Mouse (Mus musculus): Measurements from ENCODE around the gene Errfi1. TPM values are rescaled to one million over a fixed set of nuclear protein-coding genes. Genes with fewer than 3 reads are reported as not detected.
A peak's percentile ranks its signal among the peaks of the same experiment; 100 is the strongest.

The Errfi1 gene
- total and polyA plus RNA-seq, 2 experiments from 2014 or later = 7.4 to 33.7 TPM

GRCm38 (mm10) chr4:150846316-150846715, 7.4 kb upstream of the Errfi1 start:
- Histone ChIP-seq H3K27me3 (ENCODE audit: control insufficient read depth, insufficient read depth, low read length) (peaks cover 6% of the 10 kb centered on the region; the same call in 1 of the 2 replicates), H3K4me2 (ENCODE audit: low read depth, low read length) (no peak overlapping the region), H3K9ac (replicated peaks; ENCODE audit: low read depth, low read length) (no peak overlapping the region), H3K9me3 (replicated peaks; ENCODE audit: control insufficient read depth, low read length) (no peaks in the 10 kb centered on the region), H3K27ac (ENCODE audit: low read depth) (no peak overlapping the region), H3K4me1 (ENCODE audit: control insufficient read depth, insufficient read depth) (no peaks in the 10 kb centered on the region), H3K36me3 (replicated peaks; ENCODE audit: control insufficient read depth, insufficient read depth, low read length) (no peaks in the 10 kb centered on the region), H3K4me3 (ENCODE audit: low read depth, low read length) (no peak overlapping the region)
- ATAC-seq (ENCODE audit: insufficient read depth, low read depth) = no peak
- no peak for TF ChIP-seq CTCF (IDR thresholded peaks at IDR 0.05; ENCODE audit: low read depth)
- no peak for TF ChIP-seq EP300 (IDR thresholded peaks at IDR 0.05; ENCODE audit: low read depth)
- WGBS = 85% methylated on average over 8 of the region's 8 CpGs
- DNase-seq (ENCODE audit: low spot score) = no peak

GRCm38 (mm10) chr4:150849964-150850363, 3.8 kb upstream of the Errfi1 start:
- no peaks in the 10 kb centered on the region for H3K9me3 ChIP-seq (replicated peaks; ENCODE audit: control insufficient read depth, low read length)
- H3K27ac ChIP-seq (ENCODE audit: low read depth) = no peak overlapping the region
- DNase-seq (ENCODE audit: low spot score) (peak; percentile 42), ATAC-seq (ENCODE audit: insufficient read depth, low read depth) (no peak)
- H3K36me3 ChIP-seq (replicated peaks; ENCODE audit: control insufficient read depth, insufficient read depth, low read length) = no peaks in the 10 kb centered on the region
- peaks cover 13% of the 10 kb centered on the region for H3K27me3 ChIP-seq (ENCODE audit: control insufficient read depth, insufficient read depth, low read length)
- TF ChIP-seq EP300 (IDR thresholded peaks at IDR 0.05; ENCODE audit: low read depth) = no peak
- peak; percentile 61 for TF ChIP-seq CTCF (IDR thresholded peaks at IDR 0.05; ENCODE audit: low read depth)
- no peak overlapping the region for H3K4me3 ChIP-seq (ENCODE audit: low read depth, low read length)
- H3K9ac ChIP-seq (replicated peaks; ENCODE audit: low read depth, low read length) = no peak overlapping the region
- H3K4me2 ChIP-seq (ENCODE audit: low read depth, low read length) = no peak overlapping the region
- H3K4me1 ChIP-seq (ENCODE audit: control insufficient read depth, insufficient read depth) = no peaks in the 10 kb centered on the region
- 42% methylated on average over 10 of the region's 10 CpGs for WGBS

GRCm38 (mm10) chr4:150850893-150851292, 2.8 kb upstream of the Errfi1 start:
- ATAC-seq (ENCODE audit: insufficient read depth, low read depth) = no peak
- no peaks in the 10 kb centered on the region for H3K9me3 ChIP-seq (replicated peaks; ENCODE audit: control insufficient read depth, low read length)
- H3K27ac ChIP-seq (ENCODE audit: low read depth) = no peak overlapping the region
- H3K36me3 ChIP-seq (replicated peaks; ENCODE audit: control insufficient read depth, insufficient read depth, low read length) = no peaks in the 10 kb centered on the region
- DNase-seq (ENCODE audit: low spot score) = no peak
- TF ChIP-seq CTCF (IDR thresholded peaks at IDR 0.05; ENCODE audit: low read depth) (no peak), EP300 (IDR thresholded peaks at IDR 0.05; ENCODE audit: low read depth) (no peak)
- H3K4me1 ChIP-seq (ENCODE audit: control insufficient read depth, insufficient read depth) = peaks cover 4% of the 10 kb centered on the region
- H3K4me3 ChIP-seq (ENCODE audit: low read depth, low read length) = no peak overlapping the region
- WGBS = 80% methylated on average over 4 of the region's 4 CpGs
- no peak overlapping the region for H3K9ac ChIP-seq (replicated peaks; ENCODE audit: low read depth, low read length)
- no peak overlapping the region for H3K4me2 ChIP-seq (ENCODE audit: low read depth, low read length)
- H3K27me3 ChIP-seq (ENCODE audit: control insufficient read depth, insufficient read depth, low read length) = peaks cover 13% of the 10 kb centered on the region

- H3K27ac ChIP-seq (ENCODE audit: low read depth) = no peak overlapping the region
- no peaks in the 10 kb centered on the region for H3K9me3 ChIP-seq (replicated peaks; ENCODE audit: control insufficient read depth, low read length)
- H3K36me3 ChIP-seq (replicated peaks; ENCODE audit: control insufficient read depth, insufficient read depth, low read length) = no peaks in the 10 kb centered on the region
- 71% methylated on average over 8 of the region's 8 CpGs for WGBS
- TF ChIP-seq CTCF (IDR thresholded peaks at IDR 0.05; ENCODE audit: low read depth) = no peak
- TF ChIP-seq EP300 (IDR thresholded peaks at IDR 0.05; ENCODE audit: low read depth) = no peak
- ATAC-seq (ENCODE audit: insufficient read depth, low read depth) (no peak), DNase-seq (ENCODE audit: low spot score) (no peak)
- no peak overlapping the region for H3K9ac ChIP-seq (replicated peaks; ENCODE audit: low read depth, low read length)
- no peak overlapping the region for H3K4me3 ChIP-seq (ENCODE audit: low read depth, low read length)
- peaks cover 13% of the 10 kb centered on the region for H3K27me3 ChIP-seq (ENCODE audit: control insufficient read depth, insufficient read depth, low read length)
- no peak overlapping the region for H3K4me2 ChIP-seq (ENCODE audit: low read depth, low read length)
- peaks cover 5% of the 10 kb centered on the region for H3K4me1 ChIP-seq (ENCODE audit: control insufficient read depth, insufficient read depth)
Measured at GRCm38 (mm10) chr4:150852045-150852444, 1.7 kb upstream of the Errfi1 start.

- Histone ChIP-seq H3K4me3 (ENCODE audit: low read depth, low read length) (no peak overlapping the region), H3K27ac (ENCODE audit: low read depth) (no peak overlapping the region), H3K9ac (replicated peaks; ENCODE audit: low read depth, low read length) (no peak overlapping the region), H3K9me3 (replicated peaks; ENCODE audit: control insufficient read depth, low read length) (no peaks in the 10 kb centered on the region), H3K4me1 (ENCODE audit: control insufficient read depth, insufficient read depth) (peaks cover 5% of the 10 kb centered on the region), H3K27me3 (ENCODE audit: control insufficient read depth, insufficient read depth, low read length) (peaks cover 13% of the 10 kb centered on the region), H3K36me3 (replicated peaks; ENCODE audit: control insufficient read depth, insufficient read depth, low read length) (no peaks in the 10 kb centered on the region), H3K4me2 (ENCODE audit: low read depth, low read length) (no peak overlapping the region)
- 64% methylated on average over 4 of the region's 4 CpGs for WGBS
- TF ChIP-seq EP300 (IDR thresholded peaks at IDR 0.05; ENCODE audit: low read depth) (no peak), CTCF (IDR thresholded peaks at IDR 0.05; ENCODE audit: low read depth) (no peak)
- DNase-seq (ENCODE audit: low spot score) (no peak), ATAC-seq (ENCODE audit: insufficient read depth, low read depth) (no peak)
Measured at GRCm38 (mm10) chr4:150852479-150852878, 1.2 kb upstream of the Errfi1 start.

GRCm38 (mm10) chr4:150854839-150855246, 1.1 kb downstream of the Errfi1 start:
- Histone ChIP-seq H3K4me3 (ENCODE audit: low read depth, low read length) (peak overlapping the region; percentile 82), H3K9ac (replicated peaks; ENCODE audit: low read depth, low read length) (peak overlapping the region; percentile 88), H3K27ac (ENCODE audit: low read depth) (peak overlapping the region; percentile 93), H3K36me3 (replicated peaks; ENCODE audit: control insufficient read depth, insufficient read depth, low read length) (no peaks in the 10 kb centered on the region), H3K9me3 (replicated peaks; ENCODE audit: control insufficient read depth, low read length) (no peaks in the 10 kb centered on the region), H3K27me3 (ENCODE audit: control insufficient read depth, insufficient read depth, low read length) (peaks cover 7% of the 10 kb centered on the region; the same call in 1 of the 2 replicates), H3K4me1 (ENCODE audit: control insufficient read depth, insufficient read depth) (peaks cover 5% of the 10 kb centered on the region), H3K4me2 (ENCODE audit: low read depth, low read length) (peak overlapping the region; percentile 91)
- TF ChIP-seq CTCF (IDR thresholded peaks at IDR 0.05; ENCODE audit: low read depth) (peak; percentile 43), EP300 (IDR thresholded peaks at IDR 0.05; ENCODE audit: low read depth) (no peak)
- DNase-seq (ENCODE audit: low spot score) = peak; percentile 94
- ATAC-seq (ENCODE audit: insufficient read depth, low read depth) = peak; percentile 95
- under 1% methylated on average over 58 of the region's 59 CpGs for WGBS
